Mouse (Mus musculus): Measurements from ENCODE around the gene Tox4.
A peak's percentile ranks its signal among the peaks of the same experiment; 100 is the strongest.

Tox4 gene

DNA sequence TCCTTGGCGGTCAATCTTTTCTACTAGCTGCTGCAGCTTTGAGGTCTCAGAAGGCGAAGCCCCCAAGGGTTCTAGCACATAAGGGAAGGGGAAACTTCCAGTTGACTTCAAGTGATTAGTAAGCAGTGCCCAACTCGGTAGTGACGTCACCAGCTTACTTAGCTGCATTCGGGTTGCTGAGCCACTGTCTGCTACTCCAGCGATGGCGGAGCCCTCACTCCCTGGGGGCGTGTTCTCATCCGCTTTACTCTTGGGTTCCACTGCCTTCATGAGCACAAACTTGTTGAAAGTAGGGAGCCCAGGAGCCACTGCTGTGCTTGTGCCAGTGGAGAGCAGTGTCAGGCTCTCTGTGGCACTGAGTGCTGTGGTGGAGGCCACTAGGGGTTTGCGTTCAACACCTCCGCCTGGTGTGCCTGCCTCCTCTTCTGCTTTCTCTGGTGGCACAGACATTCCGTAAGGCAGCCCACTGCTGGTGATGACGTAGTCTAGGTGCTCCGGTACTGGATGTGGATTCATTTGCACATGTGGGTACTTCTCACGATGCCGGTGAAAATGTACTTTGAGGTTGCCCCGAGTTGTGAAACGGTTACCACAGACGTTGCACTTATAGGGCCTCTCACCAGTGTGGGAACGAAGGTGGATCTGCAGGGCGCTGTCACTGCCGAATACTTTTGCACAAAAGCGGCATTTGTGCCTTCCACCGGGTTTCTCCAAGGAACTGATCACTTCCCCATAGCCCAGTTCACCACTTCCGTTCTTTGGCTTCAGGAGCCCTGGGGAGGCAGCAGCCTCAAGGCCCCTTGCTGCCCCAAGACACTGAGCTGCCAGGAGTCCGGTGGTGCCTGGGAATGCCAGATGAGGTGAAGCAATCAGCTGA is 35.2 kb downstream of the Tox4 start:
- DNase-seq (ENCODE audit: low spot score in 2 of 2), result no peak

DNA sequence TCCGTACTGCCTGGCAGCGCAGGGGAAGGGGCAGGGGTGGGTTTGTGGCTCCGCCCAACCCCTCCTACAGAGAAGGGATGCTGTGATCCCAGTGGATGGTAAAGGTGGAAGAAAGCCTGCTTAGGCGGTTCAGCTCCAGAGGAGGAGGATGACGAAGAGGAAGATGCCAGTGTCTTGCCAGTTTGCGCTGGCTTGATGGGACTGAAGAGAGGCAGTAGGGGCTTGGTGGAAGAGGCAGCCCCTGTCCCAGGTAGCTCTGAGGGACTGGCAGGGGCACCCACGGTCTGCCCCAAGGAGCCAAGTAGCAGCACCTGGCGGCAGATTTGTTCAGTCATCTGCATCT is 35.8 kb downstream of the Tox4 start:
- DNase-seq (ENCODE audit: low spot score in 2 of 2), result no peak

DNA sequence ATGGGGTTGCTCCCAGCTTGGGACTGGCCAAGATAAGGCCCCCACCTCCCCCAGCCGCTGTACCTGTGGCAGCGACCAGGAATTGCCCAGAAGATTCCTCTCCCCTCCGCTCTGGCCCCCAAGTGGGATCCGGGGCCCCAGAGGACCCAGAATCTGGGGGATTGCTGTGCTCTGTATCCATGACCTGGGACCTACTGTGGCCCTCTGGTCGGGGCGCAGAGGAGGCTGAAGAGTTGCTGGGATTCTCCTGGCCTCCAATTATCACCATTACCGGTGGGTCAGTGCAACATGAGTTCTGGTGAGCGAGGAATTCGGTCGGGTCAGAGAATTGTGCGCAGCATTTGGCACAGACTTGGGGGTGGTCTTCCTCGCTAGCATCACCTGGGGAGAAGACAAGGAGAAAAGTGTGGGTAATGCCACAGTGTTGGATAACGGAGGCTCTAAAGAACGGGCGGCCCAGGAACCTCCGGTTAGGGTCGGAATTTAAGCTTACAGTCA is 36.4 kb downstream of the Tox4 start:
- no peak for DNase-seq (ENCODE audit: low spot score in 2 of 2)

DNA sequence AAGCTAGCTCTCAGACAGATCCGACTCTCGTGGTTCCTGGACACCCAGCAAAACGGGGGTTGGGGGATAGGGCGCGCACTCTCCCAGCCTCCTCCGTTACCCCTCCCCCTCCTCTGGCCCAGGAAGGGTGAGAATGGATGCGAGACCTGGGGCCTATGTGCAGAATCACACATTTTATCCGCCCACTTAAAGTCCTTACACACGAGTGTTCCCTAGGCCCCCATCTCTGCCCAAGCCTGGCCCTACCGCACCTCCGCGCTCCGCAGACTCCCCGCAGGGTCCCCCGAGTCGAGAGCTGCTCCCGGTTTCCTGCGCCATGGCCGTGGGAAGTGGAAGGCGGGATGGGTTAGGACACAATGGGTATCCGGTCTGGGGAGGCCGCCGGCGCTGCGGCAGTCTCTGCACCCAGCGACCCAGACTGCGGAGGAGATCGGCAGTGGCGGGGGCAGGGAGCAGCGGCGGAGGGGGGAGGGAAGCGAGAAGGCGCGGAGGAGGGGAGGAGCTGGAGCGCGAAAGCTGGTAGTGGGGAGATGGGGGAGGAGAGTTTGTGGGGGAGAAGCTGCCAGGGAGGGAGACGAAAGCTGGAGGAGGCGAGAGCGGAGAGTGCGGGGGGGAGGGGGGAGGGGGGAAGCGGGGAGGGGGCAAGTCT is 37.0 kb downstream of the Tox4 start:
- DNase-seq (ENCODE audit: low spot score in 2 of 2), result peak in 1 of 2 experiments; percentile 72

DNA sequence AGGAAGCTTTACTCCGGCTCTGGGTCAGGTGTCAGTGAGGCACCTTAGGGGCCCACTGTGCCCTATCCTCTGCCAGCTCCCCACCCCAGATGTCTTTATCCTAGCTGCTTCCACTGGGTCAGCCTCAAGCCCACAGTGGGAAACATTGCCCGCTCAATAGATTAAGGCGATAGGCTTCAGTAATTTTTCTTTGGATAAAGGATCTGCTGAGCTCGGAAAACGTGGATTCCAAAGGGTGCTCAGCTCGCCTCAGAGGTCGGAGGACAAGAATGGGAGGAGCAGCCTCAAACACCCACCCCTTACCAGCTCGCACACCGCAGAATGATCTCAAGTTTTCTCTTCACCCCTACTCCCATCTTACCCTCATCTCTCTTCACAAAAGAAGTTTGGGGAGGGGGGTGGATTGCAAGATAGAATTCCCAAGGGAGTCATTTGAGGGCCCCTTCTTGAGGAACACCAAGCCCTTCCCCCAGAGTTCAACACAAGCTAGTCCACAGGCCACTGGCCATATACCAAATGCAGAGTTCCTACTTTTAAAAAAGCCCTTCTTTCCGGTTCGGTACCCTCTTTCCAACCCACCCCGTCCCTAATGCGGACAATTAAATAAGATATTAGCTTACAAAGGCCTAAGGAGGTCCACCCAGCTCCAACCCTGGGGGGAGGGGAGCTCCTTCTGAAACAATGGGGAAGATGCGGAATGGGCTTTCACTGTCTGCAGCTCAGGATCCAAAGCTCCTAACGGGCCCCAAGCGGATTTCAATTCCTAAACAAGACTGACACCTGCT is 37.7 kb downstream of the Tox4 start:
- DNase-seq (ENCODE audit: low spot score in 2 of 2), result no peak

DNA sequence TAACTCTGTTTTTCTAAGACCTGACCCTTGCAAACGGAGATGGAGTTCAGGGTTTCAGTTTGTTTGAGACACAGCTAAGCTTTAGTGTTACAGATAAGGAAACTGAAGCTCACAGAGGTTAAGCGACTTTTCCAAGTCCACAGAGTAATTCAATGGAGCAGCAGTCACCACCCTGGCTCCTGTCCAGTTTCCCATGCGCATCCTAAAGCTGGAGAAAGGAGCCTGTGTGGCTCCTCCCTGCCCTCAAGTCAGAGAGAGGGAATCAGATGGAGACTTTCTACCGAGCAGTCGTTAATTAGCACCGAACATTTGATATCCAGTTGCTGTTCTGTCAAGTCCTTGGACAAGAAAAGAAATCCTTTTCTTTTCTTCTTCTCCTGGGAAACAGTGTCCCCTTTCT is 40.4 kb downstream of the Tox4 start:
- no peak for DNase-seq (ENCODE audit: low spot score in 2 of 2)

DNA sequence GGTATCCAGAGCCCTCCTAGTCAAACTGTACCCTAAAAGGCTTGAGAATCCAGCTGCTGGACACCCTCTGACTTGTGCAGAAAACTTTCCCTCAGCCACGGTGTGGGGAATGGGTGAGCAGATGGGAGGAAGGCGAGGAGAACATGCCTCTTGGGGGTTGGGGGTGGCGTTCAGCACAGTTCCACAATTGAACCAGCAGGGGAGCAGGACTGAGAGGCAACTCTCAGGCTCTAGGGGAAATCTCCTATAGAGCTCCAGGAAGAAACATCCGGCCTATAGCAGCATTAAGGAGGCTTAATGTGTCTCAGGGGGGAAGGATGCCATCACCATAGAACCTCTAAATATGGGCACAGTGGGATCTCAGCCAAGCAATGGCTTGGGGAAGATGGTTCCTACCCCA is 46.9 kb downstream of the Tox4 start:
- no peak for DNase-seq (ENCODE audit: low spot score in 2 of 2)

DNA sequence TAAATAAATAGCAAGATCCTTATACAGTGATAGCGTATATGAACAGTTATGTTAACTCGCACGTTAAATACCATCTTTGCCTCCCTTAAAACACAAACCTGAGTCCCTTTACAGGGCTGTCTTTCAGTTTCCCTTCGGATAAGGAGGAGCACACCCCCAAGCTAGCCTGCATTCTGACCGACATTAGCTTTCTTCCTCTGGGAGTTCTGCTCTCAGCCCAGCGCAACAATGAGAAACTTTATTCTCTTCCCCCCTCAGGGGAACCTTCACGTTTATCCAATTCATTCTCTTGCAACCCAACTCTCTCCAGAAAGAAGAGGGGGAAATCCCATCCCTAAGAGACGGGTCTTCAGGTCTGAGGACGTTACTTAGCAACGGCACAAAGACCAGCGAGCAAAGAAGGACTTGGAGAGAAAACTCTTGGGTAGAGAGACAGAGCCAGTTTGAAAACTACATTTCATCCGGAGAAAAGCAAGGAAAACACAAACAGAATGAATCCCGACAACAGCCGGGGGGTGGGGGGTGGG is 48.5 kb downstream of the Tox4 start:
- no peak for DNase-seq (ENCODE audit: low spot score in 2 of 2)

DNA sequence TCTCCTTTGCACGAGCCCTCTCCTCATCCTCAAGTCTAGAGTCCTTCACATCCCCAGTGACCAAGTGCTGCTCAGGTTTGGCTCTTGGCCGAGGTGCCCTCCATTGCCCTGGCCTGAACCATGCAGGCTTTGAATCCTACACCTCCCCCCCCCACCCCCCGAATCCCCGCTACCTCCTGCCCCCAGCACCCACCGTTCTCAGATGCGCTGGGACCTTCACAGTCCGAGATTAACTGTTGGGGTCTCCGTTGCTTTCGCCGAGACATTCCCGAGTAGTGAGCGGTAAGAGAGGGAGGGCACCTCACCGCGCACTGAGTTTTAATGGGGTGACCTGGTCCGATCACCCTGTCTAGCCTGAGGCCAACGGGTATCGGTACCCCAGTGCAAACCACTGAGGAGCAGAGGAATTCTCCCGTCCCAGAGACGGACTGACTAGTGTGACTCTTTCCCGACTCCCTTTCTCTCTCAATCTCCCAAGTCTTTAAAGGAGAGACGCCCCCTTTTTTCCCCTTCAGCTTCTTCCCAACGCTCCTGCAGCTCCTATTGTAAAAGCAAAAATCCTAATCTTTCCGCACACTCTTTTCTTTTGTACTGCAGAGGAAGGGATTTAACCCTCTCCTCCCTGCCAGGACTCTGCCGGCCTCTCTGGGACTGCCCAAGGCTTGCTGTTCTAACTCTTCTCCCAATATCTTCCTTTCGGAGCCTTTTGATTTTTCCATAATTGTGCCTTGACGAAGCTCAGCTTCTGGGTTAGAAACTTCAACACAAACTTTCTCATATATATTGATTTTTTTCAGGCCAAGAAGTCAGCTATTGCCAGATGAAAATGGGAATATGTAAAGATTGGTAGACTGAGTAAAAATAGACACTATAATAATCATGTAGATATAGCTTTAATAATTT is 49.2 kb downstream of the Tox4 start, which contains the start of gene Sall2:
TSS of gene Sall2 (minus strand) at position 853 of the 903 bp plus-strand sequence.
- no peak for DNase-seq (ENCODE audit: low spot score in 2 of 2)

DNA sequence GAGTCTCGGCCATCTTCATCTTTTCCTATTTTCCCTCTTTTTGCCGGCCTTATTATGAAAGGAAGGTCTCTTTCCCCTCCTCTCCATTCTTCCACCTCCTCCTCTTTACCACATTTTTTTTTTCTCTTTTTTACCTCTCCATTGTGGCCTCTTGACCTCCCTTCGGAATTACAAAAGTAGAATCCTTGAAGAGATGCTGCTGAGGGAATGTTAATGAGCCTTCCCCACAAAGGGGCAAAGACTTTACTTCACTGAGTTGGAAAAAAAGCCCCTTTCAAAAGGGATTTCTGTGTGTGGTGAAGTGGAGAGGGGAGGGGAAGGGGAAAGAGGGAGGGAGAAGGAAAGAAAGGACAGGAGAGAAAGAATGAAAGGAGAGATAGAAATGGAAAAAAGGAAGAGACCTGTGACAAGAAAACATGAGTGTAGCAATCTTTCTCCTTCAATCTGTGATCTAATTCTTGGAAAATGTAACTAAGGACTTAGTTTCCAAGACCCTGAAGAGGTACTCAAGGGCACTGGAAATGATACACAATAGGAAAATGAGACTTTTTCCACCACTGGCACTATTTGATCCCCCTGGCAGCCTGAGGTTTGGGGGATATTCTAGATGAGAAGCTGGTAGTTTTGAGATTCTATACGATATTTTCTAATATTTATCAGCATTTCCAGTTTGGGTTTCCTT is 52.3 kb downstream of the Tox4 start:
- no peak for DNase-seq (ENCODE audit: low spot score in 2 of 2)

DNA sequence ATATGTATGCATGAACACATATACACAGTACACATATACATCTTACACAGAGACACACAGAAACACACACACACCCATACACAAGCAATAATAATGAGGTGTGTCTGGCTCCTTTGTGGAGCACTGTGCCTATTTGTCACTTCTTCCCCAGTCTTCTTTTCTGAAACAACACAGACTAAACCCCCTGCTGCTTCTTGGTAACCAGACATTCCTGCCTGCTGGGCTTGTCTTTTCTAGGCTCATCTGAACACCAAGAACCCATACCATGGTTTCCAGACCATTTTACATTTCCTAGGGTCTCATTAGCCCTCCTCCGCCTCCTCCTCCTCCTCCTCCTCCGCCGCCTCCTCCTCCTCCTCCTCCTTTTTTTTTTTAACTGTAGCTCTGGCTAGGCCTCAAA is 53.2 kb downstream of the Tox4 start:
- DNase-seq (ENCODE audit: low spot score in 2 of 2), result no peak

DNA sequence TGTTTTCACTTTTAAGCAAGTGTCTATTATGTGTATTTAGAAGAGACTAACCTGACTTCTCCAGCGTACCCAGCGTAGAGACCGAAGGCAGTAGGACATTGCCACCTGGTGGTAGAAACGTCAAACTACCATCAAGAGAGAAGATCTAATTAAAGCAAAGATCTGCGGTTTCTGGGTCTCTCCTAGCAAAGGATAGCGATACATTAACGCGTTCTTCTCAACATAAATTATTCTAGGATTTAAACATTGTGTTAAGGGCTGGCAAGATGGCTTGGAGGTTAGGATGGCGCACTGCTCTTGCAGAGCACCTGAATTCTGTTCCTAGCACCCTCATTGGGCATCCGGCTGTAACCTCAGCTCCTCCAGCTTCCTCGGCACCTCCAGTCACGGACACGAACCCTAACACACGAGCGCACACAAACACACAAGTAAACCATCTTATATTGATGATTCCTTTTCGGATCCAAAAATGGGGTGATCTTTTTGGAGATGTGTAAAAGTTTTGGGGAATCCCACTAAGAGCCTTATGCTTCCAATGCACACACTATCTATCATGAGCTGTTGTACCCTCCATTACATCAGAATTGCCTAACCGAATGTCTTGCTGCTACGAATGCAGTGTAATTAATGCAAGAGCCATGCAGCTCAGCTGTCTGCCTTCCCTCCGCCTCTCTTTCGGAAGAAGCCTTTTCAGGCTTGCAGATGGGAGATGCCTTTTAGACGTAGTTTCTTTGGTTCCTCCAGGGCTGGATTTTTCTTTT is 60.0 kb downstream of the Tox4 start:
- peak; percentile 37 to 79 for DNase-seq (ENCODE audit: low spot score in 2 of 2)

DNA sequence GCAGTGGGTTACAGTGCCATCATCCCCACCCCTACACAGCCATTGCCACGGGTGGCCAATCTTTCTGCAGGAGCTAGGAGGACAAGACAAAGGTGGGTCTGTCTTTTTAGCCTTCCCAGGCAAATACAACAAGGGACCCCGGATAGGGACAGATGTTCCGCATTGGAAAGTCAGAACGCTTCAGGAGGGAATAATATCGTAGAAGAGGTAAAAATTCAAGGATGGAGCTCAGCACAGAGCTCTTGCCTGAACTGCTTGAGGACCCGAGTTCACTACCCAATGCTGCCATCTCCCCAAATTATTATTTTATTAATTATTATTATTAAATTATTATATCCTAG is 60.5 kb downstream of the Tox4 start:
- DNase-seq (ENCODE audit: low spot score in 2 of 2), result no peak
